Mouse (Mus musculus) stomach, adult 2 months (tissue): ENCODE results near the gene Hnrnpm. TPM values are rescaled to one million over a fixed set of nuclear protein-coding genes. Genes with fewer than 3 reads are reported as not detected.

ENCODE experiments used
- polyA plus RNA-seq: library from polyadenylated mRNA; depleted of rRNA; stranded (reverse); fragments of >200 nt; gene quantifications from 2 replicates; pipeline ENCODE4 v1.2.3, GENCODE M21; 2012; rRNA removed

Hnrnpm gene
- polyA plus RNA-seq, result 27.4 and 31.2 TPM in 2 replicates

DNA sequence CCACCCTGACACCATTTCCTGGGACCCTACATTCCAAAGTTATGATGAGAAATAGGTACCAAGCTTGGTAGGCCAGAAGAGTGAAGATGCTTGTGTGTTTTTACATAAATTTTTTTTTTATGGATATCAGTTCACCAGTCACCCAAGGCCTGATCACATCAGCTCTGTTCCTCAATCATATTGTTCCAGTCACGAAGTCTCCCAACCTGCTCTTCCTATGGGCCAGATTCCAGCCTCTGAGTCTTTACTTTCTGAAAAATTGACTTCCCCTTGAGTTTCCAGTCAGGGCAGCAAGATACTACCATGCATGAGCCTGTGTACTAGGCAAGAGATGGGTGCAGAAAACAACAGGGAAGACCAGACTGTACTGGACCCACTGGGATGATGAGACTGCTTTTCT, at the start of gene Hnrnpm:
TSS of gene Hnrnpm (minus strand) at position 101 of the 400 bp plus-strand sequence.

GRCm38 (mm10) chr17:33718384-33718881, 31.8 kb upstream of the Hnrnpm start, which contains the start of gene March2:
Gene March2, minus strand, starts transcription at chr17:33718670.

GRCm38 (mm10) chr17:33637516-33638276, 49.0 kb downstream of the Hnrnpm start, which contains the start of gene Pram1:
Gene Pram1, plus strand, starts transcription at chr17:33638056.

GRCm38 (mm10) chr17:33628621-33629486, 57.8 kb downstream of the Hnrnpm start, which contains the start of gene Zfp414:
Gene Zfp414, plus strand, starts transcription at chr17:33629090.

Other genes starting within 250 kb of the Hnrnpm start
- 19.4 and 23.0 TPM in 2 replicates for gene Adamts10, start 162.7 kb downstream of the Hnrnpm start, polyA plus RNA-seq
- gene Myo1f, start 131.2 kb downstream of the Hnrnpm start, polyA plus RNA-seq, result 1.1 and 1.2 TPM in 2 replicates
- gene Zfp414, start 57.8 kb downstream of the Hnrnpm start, polyA plus RNA-seq, result 36.2 and 39.0 TPM in 2 replicates
- gene Pram1, start 48.8 kb downstream of the Hnrnpm start, polyA plus RNA-seq, result 0.16 TPM in 1 of 2 replicates, not detected in the other
- gene March2, start 31.8 kb upstream of the Hnrnpm start, polyA plus RNA-seq, result 42.8 and 60.2 TPM in 2 replicates
- gene Rab11b, start 73.7 kb upstream of the Hnrnpm start, polyA plus RNA-seq, result 166 and 168 TPM in 2 replicates
- 9.7 and 11.8 TPM in 2 replicates for gene Angptl4, start 95.0 kb upstream of the Hnrnpm start, polyA plus RNA-seq
- gene Kank3, start 123.7 kb upstream of the Hnrnpm start, polyA plus RNA-seq, result 19.7 and 19.8 TPM in 2 replicates
- gene Rps28, start 137.7 kb upstream of the Hnrnpm start, polyA plus RNA-seq, result 241 and 248 TPM in 2 replicates
- gene Ndufa7, start 137.7 kb upstream of the Hnrnpm start, polyA plus RNA-seq, result 233 and 376 TPM in 2 replicates
- gene Cd320, start 156.2 kb upstream of the Hnrnpm start, polyA plus RNA-seq, result 13.4 and 44.6 TPM in 2 replicates
- not detected in 2 replicates for gene Gm7029, start 187.0 kb upstream of the Hnrnpm start, polyA plus RNA-seq
- gene Kifc1, start 203.8 kb upstream of the Hnrnpm start, polyA plus RNA-seq, result 2.8 and 3.9 TPM in 2 replicates
- 0.18 and 0.26 TPM in 2 replicates for gene Platr17, start 218.3 kb upstream of the Hnrnpm start, polyA plus RNA-seq
- gene Daxx, start 222.6 kb upstream of the Hnrnpm start, polyA plus RNA-seq, result 25.6 and 26.2 TPM in 2 replicates
- gene Tapbp, start 229.0 kb upstream of the Hnrnpm start, polyA plus RNA-seq, result 92.0 and 99.2 TPM in 2 replicates
- gene Zbtb22, start 229.0 kb upstream of the Hnrnpm start, polyA plus RNA-seq, result 45.0 and 64.9 TPM in 2 replicates
- 89.5 and 105 TPM in 2 replicates for gene Rgl2, start 242.7 kb upstream of the Hnrnpm start, polyA plus RNA-seq